Mouse (Mus musculus): ENCODE data around the gene Dpp6. TPM values are rescaled to one million over a fixed set of nuclear protein-coding genes. Genes with fewer than 3 reads are reported as not detected.

Dpp6 gene
- polyA plus RNA-seq, 1 experiment from 2014 or later = 12.7 TPM

DNA sequence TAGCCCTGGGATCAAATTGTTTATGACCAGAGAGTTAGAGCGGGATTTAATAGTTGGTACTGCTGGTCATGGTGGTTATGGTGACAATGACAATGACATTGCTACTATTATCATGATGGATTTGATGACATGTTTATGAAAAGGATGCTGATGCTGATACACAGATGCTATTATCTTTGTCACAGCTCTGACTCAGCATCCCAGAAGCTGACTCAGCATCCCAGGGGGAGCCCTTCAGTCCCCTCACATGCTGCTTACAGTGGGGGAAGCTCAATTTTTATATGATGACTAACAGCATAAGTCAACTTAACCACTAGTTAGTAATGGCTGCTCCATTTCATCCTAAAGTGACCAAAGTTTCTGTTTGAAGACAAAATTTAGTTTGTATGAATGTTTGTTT is 862.1 kb downstream of the Dpp6 start:
- Histone ChIP-seq H3K36me3 (no peaks in the 10 kb centered on the region), H3K4me1 (replicated peaks) (no peaks in the 10 kb centered on the region), H3K9me3 (no peaks in the 10 kb centered on the region), H3K4me3 (no peak overlapping the region), H3K27ac (no peak overlapping the region), H3K27me3 (ENCODE audit: insufficient read depth, poor library complexity, severe bottlenecking) (no peaks in the 10 kb centered on the region)
- WGBS = 95% methylated on average over 1 of the region's 1 CpGs
- DNase-seq (ENCODE audit: low spot score) = no peak

DNA sequence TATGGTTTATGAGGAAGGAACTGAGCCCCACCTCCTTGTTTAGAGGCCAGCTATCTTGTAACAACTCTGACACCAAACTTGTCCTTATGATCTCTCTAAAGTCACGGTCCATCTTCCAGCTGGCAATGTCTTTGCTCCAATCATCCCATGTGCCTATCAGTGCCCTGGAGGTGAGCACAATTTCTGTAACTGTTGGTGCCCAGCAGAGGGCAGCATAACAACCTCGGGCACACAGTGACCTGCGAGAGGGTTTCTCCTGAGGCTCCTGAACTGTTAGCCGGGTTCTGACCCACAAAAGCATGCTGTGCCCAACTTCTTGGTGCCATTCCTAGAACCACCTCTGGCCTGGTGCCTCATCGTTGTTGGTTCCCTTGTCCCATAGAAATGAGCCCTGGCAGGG is 863.5 kb downstream of the Dpp6 start:
- peak; percentile 23 for DNase-seq (ENCODE audit: low spot score)
- Histone ChIP-seq H3K9me3 (no peaks in the 10 kb centered on the region), H3K27me3 (ENCODE audit: insufficient read depth, poor library complexity, severe bottlenecking) (no peaks in the 10 kb centered on the region), H3K4me3 (no peak overlapping the region), H3K27ac (no peak overlapping the region), H3K36me3 (no peaks in the 10 kb centered on the region), H3K4me1 (replicated peaks) (no peaks in the 10 kb centered on the region)
- WGBS = 39% methylated on average over 5 of the region's 5 CpGs

DNA sequence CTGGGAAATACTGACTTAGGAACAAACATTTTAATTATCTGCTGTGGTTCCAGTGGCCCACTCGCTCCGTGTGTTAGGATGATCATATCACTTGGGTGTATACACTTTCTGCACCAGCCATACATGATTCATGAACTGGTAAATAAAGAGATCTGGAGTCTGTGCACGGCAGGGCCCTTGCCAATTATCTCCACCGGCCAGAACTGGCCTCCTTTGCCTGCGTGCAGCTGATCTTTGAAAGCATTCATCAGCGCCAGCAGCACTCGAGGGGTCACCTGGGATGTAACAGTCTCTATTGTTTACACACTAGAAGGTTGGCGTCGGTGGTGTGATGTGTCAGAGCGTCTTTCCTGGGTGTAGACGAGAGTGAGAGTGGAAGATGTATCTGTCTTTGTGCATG is 868.2 kb downstream of the Dpp6 start:
- no peak for DNase-seq (ENCODE audit: low spot score)
- Histone ChIP-seq H3K27ac (no peak overlapping the region), H3K9me3 (no peaks in the 10 kb centered on the region), H3K36me3 (no peaks in the 10 kb centered on the region), H3K4me1 (replicated peaks) (no peaks in the 10 kb centered on the region), H3K27me3 (ENCODE audit: insufficient read depth, poor library complexity, severe bottlenecking) (no peaks in the 10 kb centered on the region), H3K4me3 (no peak overlapping the region)
- 72% methylated on average over 11 of the region's 11 CpGs for WGBS

DNA sequence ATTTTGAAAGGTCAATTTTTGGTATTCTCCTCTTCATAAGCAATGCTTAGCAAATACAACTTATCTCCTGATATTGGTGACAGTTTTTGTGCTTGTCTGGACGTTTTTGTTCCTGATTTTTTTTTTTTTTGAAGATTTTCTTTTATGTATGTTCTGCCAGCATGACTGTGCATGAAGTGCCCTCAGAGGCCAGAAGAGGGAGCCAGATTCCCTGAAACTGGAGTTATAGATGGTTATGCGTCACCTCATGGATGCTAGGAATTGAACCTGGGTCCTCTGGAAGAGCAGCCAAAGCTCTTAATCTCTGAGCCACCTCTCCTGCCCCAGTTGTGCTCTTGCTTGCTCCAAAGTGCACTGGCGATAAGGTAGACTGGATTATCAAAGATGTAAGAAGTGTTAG is 868.9 kb downstream of the Dpp6 start:
- H3K27me3 ChIP-seq (ENCODE audit: insufficient read depth, poor library complexity, severe bottlenecking) = no peaks in the 10 kb centered on the region
- DNase-seq (ENCODE audit: low spot score) = no peak
- no peaks in the 10 kb centered on the region for H3K4me1 ChIP-seq (replicated peaks)
- no peaks in the 10 kb centered on the region for H3K36me3 ChIP-seq
- no peaks in the 10 kb centered on the region for H3K9me3 ChIP-seq
- no peak overlapping the region for H3K4me3 ChIP-seq
- WGBS = 69% methylated on average over 3 of the region's 3 CpGs
- no peak overlapping the region for H3K27ac ChIP-seq

DNA sequence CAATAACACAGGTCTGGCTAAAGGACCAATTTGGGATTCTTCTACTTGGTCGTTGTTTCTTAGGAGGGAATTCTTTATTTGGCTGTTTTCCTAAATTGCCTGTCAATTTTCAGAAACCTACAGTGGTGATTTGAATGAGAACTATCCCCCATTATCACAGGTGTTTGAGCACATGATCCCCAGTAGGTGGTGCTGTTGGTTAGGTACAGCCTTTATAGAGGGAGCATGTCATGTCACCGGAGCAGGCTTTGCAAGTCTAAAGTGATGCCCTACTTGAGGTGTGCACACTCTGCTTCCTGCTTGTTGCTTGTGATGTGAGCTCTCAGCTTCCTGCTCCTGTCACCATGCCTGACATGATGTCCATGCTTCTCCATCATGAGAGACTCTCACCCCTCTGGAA is 870.3 kb downstream of the Dpp6 start:
- DNase-seq (ENCODE audit: low spot score) = no peak
- Histone ChIP-seq H3K27ac (no peak overlapping the region), H3K36me3 (no peaks in the 10 kb centered on the region), H3K4me3 (no peak overlapping the region), H3K4me1 (replicated peaks) (no peaks in the 10 kb centered on the region), H3K9me3 (no peaks in the 10 kb centered on the region), H3K27me3 (ENCODE audit: insufficient read depth, poor library complexity, severe bottlenecking) (no peaks in the 10 kb centered on the region)
- 85% methylated on average over 2 of the region's 2 CpGs for WGBS

DNA sequence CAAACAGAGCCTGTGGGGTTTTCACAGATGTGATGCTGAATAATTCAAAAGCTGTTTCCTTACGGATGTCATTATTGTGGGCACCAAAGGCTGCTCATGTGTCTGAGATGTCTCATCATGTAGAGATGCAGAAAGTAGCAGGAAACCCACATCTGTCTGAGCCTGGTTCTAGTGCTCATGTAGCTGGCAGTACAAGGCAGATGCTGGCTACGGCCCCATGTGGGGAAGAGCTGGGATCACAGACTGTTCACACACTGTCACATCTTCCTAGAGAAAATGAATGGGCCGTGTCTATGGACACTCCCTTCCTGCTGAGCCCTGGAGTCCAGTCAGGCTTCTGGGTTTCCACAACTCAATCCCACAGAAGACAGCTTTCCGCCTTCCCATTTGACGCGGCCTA is 885.5 kb downstream of the Dpp6 start:
- Histone ChIP-seq H3K4me1 (replicated peaks) (peaks cover 12% of the 10 kb centered on the region; the same call in 1 of the 2 replicates), H3K4me3 (no peak overlapping the region), H3K9me3 (no peaks in the 10 kb centered on the region), H3K36me3 (no peaks in the 10 kb centered on the region), H3K27ac (no peak overlapping the region), H3K27me3 (ENCODE audit: insufficient read depth, poor library complexity, severe bottlenecking) (no peaks in the 10 kb centered on the region)
- DNase-seq (ENCODE audit: low spot score) = no peak
- 87% methylated on average over 6 of the region's 6 CpGs for WGBS

DNA sequence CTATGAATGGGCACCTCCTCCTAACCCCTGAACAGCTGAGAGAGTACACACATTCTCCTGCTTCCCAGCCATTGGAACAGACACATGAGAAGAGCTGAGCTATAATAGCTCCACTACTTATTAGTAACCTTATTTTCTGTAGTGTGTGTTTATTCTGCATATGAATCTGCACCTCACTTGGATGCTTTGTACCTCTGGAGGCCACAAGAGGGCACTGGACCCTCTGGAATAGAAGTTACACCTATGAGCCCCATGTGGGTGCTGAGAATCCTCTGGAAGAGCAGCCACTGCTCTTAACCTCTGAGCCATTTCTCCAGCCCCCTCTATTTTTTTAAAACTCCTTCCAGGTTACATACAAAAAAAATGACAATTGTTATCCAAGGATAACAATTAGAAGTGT is 888.0 kb downstream of the Dpp6 start:
- Histone ChIP-seq H3K36me3 (no peaks in the 10 kb centered on the region), H3K9me3 (no peaks in the 10 kb centered on the region), H3K4me3 (no peak overlapping the region), H3K27me3 (ENCODE audit: insufficient read depth, poor library complexity, severe bottlenecking) (no peaks in the 10 kb centered on the region), H3K27ac (no peak overlapping the region), H3K4me1 (replicated peaks) (peaks cover 20% of the 10 kb centered on the region)
- no peak for DNase-seq (ENCODE audit: low spot score)

DNA sequence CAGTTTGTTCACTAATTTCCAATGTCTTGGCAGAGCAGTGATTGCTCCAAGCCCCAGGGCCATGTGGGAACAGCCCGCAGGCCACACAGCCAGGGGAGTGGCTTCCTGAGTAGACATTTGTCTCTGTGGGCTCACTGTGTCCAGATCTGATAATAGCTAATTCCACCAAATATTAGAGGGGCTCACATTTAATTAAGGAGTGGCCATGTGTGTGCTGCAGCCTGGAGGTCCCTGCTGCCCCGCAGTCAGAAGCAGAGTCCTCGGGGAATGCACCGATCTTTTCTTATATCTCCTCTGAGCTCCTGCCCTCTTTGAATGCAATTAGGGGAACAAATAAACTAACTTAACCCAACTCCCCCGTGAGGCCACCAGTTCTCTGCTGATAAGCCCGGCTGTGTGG is 889.5 kb downstream of the Dpp6 start:
- no peaks in the 10 kb centered on the region for H3K27me3 ChIP-seq (ENCODE audit: insufficient read depth, poor library complexity, severe bottlenecking)
- WGBS = 74% methylated on average over 6 of the region's 6 CpGs
- no peak overlapping the region for H3K27ac ChIP-seq
- H3K4me3 ChIP-seq = no peak overlapping the region
- peaks cover 27% of the 10 kb centered on the region for H3K4me1 ChIP-seq (replicated peaks)
- no peak for DNase-seq (ENCODE audit: low spot score)
- H3K9me3 ChIP-seq = no peaks in the 10 kb centered on the region
- no peaks in the 10 kb centered on the region for H3K36me3 ChIP-seq

DNA sequence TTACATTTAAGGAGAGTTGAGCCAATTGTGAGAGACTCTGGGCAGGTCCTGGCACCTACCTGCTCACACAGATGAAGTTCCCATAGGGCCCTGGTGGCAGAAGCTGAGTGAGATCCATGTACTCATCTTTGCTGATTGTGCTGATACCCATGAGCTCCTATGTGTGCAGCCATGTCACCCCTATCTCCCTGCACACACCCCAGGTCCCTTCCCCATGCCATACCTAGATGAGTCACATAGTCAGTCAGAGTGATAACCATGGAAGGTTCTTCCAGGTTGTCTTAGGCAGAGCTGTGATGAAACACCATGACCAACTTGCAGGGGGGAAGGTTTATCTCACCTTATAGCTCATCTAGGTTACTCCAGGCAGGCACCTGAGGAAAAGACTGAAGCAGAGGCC is 890.3 kb downstream of the Dpp6 start:
- Histone ChIP-seq H3K4me1 (replicated peaks) (peaks cover 33% of the 10 kb centered on the region), H3K27ac (0 out of 2 replicates have a peak overlapping the region, but pooled peaks have one; percentile 23), H3K4me3 (no peak overlapping the region), H3K36me3 (no peaks in the 10 kb centered on the region), H3K27me3 (ENCODE audit: insufficient read depth, poor library complexity, severe bottlenecking) (no peaks in the 10 kb centered on the region), H3K9me3 (no peaks in the 10 kb centered on the region)
- no peak for DNase-seq (ENCODE audit: low spot score)

DNA sequence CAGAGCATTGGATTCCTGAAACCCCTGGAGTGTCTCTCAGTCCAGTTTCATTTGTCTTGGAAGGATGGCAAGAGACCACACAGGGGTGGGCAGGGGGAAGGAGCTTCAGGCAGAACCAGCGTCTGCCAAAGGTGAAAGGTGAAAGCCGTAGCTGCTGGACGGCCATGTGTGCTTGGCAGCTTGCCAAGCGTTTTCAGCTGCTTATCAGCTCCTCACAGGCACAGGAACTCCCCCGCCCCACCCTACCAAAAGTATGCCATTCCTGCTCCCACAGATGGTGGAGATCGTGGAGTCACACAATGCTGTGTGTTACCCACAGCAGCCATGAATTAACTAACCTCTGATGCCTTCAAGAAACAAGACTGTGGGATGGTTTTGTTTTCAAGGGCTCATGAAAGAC is 891.2 kb downstream of the Dpp6 start:
- peak; percentile 10 for DNase-seq (ENCODE audit: low spot score)
- H3K27ac ChIP-seq = no peak overlapping the region
- H3K36me3 ChIP-seq = no peaks in the 10 kb centered on the region
- H3K9me3 ChIP-seq = no peaks in the 10 kb centered on the region
- H3K4me1 ChIP-seq (replicated peaks) = peaks cover 27% of the 10 kb centered on the region
- no peak overlapping the region for H3K4me3 ChIP-seq
- H3K27me3 ChIP-seq (ENCODE audit: insufficient read depth, poor library complexity, severe bottlenecking) = no peaks in the 10 kb centered on the region
- WGBS = 57% methylated on average over 6 of the region's 6 CpGs

DNA sequence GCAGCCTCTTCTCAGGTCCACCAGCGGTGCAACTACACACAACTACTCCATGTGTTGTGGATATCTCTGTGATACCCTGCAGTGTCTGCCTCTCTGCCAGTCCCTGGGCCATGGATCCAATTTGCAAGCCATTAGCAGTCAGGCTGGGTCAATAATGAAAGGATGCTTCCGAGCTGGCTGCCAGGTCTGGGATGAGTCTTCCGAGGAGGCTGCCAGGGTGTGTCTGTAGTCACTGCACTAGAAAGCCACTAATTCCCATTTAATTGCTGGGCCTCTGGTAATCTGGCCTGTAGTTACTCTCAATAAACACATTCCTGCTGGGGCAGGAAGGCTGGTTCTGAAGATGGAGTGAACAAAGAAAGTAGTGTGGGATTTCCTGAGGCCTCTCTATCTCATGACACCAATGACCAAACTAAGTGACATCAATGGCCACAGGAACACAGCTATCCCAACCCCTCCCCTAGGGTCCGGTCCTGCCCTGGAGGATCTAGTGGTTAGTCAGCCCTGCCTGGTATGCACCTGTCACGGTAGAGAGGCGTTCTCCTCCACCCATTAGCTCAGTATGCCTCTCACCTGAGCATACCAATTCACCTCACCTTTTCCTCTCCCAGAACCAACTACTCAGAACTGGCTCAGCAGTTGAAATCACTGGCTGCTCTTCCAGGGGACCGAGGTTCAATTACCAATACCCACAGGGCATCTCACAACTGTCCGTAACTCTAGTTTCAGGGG is 894.6 kb downstream of the Dpp6 start:
- Histone ChIP-seq H3K27ac (no peak overlapping the region), H3K4me1 (replicated peaks) (peaks cover 33% of the 10 kb centered on the region), H3K27me3 (ENCODE audit: insufficient read depth, poor library complexity, severe bottlenecking) (no peaks in the 10 kb centered on the region), H3K36me3 (no peaks in the 10 kb centered on the region), H3K4me3 (no peak overlapping the region), H3K9me3 (no peaks in the 10 kb centered on the region)
- no peak for DNase-seq (ENCODE audit: low spot score)
- 78% methylated on average over 8 of the region's 8 CpGs for WGBS

DNA sequence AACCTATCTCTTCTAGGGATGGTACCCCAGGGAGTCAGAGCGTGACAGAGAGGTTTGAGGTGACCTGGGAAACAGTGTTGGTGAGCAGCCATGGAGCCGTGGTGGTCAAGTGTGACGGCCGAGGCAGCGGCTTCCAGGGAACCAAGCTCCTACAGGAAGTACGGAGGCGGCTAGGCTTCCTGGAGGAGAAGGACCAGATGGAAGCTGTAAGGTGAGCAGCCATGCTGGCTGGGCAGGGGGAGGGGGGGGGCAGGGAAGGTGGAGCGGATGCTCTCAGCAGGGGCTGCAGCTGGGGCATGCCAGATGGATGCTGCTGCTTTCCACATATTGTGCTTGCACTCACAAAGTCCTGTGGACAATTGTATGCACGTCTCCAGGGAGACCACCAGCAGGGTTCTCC is 897.4 kb downstream of the Dpp6 start:
- DNase-seq (ENCODE audit: low spot score) = peak; percentile 29
- no peak overlapping the region for H3K4me3 ChIP-seq
- WGBS = 61% methylated on average over 9 of the region's 9 CpGs
- H3K27ac ChIP-seq = peak overlapping the region; percentile 13; the same call in 1 of the 2 replicates
- H3K36me3 ChIP-seq = no peaks in the 10 kb centered on the region
- H3K27me3 ChIP-seq (ENCODE audit: insufficient read depth, poor library complexity, severe bottlenecking) = no peaks in the 10 kb centered on the region
- H3K4me1 ChIP-seq (replicated peaks) = peaks cover 21% of the 10 kb centered on the region
- H3K9me3 ChIP-seq = no peaks in the 10 kb centered on the region

DNA sequence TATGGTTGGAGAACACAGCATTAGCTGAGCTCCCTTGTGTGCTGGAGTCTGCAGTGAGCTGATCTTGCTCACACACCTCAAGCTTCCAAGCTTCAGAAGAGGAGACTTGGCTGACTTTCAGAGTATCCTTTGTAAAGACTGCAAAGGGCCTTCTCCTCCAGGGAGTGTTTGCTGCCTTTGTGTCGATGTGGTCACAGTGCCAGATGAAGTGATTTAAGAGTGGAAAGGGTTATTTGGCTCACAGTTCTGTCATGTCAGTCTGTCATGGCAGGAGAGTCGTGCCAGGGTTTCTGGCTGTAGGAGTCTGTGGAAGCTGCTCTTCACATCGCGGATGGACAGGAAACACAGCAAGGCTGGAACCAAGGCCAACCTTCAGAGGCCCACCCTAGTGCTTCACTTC is 899.0 kb downstream of the Dpp6 start:
- Histone ChIP-seq H3K27ac (no peak overlapping the region), H3K36me3 (no peaks in the 10 kb centered on the region), H3K27me3 (ENCODE audit: insufficient read depth, poor library complexity, severe bottlenecking) (no peaks in the 10 kb centered on the region), H3K4me3 (no peak overlapping the region), H3K9me3 (no peaks in the 10 kb centered on the region), H3K4me1 (replicated peaks) (peaks cover 20% of the 10 kb centered on the region)
- 89% methylated on average over 4 of the region's 4 CpGs for WGBS
- no peak for DNase-seq (ENCODE audit: low spot score)

DNA sequence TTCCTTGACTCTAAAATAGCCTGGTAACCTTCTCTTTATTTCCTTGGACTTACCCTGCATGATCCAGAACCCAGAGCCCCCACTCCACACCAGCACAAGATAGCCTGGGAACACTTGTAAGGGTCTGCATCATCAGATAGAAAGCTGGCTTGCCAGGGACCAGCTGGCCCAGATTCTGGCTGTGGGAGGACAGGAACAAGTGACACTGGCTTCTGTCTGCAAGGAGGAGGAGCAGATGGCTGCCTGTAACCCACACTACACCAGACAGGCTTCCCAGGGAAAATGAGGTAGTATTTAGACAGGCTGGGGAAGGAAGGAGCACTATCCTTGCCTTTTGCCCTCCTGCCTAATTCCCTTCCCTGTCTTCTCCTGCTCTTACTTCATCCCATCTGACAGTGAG is 900.3 kb downstream of the Dpp6 start:
- Histone ChIP-seq H3K36me3 (no peaks in the 10 kb centered on the region), H3K9me3 (no peaks in the 10 kb centered on the region), H3K27me3 (ENCODE audit: insufficient read depth, poor library complexity, severe bottlenecking) (no peaks in the 10 kb centered on the region), H3K4me3 (no peak overlapping the region), H3K27ac (no peak overlapping the region), H3K4me1 (replicated peaks) (peaks cover 8% of the 10 kb centered on the region)
- no peak for DNase-seq (ENCODE audit: low spot score)

Measured in hindbrain, embryonic 10.5 days (tissue).